ENCODE assay signal across 21 mouse cellular contexts in genomic region chr16:30099124-30099523, GRCm38 (mm10). TPM values are rescaled to one million over a fixed set of nuclear protein-coding genes. Genes with fewer than 3 reads are reported as not detected.
"Had no signal": no experiment of that assay in that cellular context is flagged by ENCODE, and none has a peak within 500 bp of the region (broad histone marks: within the 10 kb centered on the region; RNA-seq: fewer than 3 reads in every experiment).

No protein-coding gene starts in this region.

- ATAC-seq: intestine, postnatal 0 days; liver, postnatal 0 days; lung, postnatal 0 days; midbrain, embryonic 15.5 days had no signal

- H3K27me3 ChIP-seq: limb, embryonic 12.5 days; limb, embryonic 15.5 days had no signal

- H3K9me3 ChIP-seq: limb, embryonic 12.5 days; limb, embryonic 15.5 days; midbrain, embryonic 12.5 days; midbrain, embryonic 15.5 days; neural tube, embryonic 13.5 days had no signal

- H3K4me2 ChIP-seq: limb, embryonic 12.5 days; limb, embryonic 15.5 days; liver, embryonic 11.5 days; lung, embryonic 14.5 days; midbrain, embryonic 12.5 days; midbrain, embryonic 15.5 days; neural tube, embryonic 13.5 days had no signal

- H3K9ac ChIP-seq: limb, embryonic 12.5 days; limb, embryonic 15.5 days; liver, embryonic 14.5 days; liver, postnatal 0 days; lung, embryonic 14.5 days; midbrain, embryonic 12.5 days; midbrain, embryonic 15.5 days; neural tube, embryonic 13.5 days had no signal

- H3K27ac ChIP-seq: limb, embryonic 12.5 days; limb, embryonic 15.5 days; liver, embryonic 14.5 days; macrophage; midbrain, embryonic 12.5 days; midbrain, embryonic 15.5 days; neural tube, embryonic 13.5 days had no signal

- H3K36me3 ChIP-seq: limb, embryonic 12.5 days; limb, embryonic 15.5 days; midbrain, embryonic 12.5 days; midbrain, embryonic 15.5 days; neural tube, embryonic 13.5 days had no signal

- DNase-seq: kidney, postnatal 14 days; kidney, postnatal 4 days; left cerebral cortex, postnatal 4 days; liver, postnatal 0 days; lung, embryonic 14.5 days; right cerebral cortex, adult 18-20 months; right cerebral cortex, postnatal 25 days; spleen, adult 18-20 months; thymus, adult 18-20 months; thymus, postnatal 14 days had no signal

- H3K4me3 ChIP-seq: limb, embryonic 12.5 days; limb, embryonic 15.5 days; midbrain, embryonic 12.5 days; midbrain, embryonic 15.5 days; myocyte; neural tube, embryonic 13.5 days had no signal

RNA-seq across cellular contexts. Expression of gene Hes1, which starts 34.9 kb away (rescaled TPM):
- polyA plus RNA-seq: macrophage had no signal
